Mouse (Mus musculus) thymus, postnatal 4 days (tissue): ENCODE results near the gene Camk2b.

Source experiments
- DNase-seq: peaks from one replicate; pipeline ENCODE4 v3.0.0; 2021

Gene Camk2b

DNA sequence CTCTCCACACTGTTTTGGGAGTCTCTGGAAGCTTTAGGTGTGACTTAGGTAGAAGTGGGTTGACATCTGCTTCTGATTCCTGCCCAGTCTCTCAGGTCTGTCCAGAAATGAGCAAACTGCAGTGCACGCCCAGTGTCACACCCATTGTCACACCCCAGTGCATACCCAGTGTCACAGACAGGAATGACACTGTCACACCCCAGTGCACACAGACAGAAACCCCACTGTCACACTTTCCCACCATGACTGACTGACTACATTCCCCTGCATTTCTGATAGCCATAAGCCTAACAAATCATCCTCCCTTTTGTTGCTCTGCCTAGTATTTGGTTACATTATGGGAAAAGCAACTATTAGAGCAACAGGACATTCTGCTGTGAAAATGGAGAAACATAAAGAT, 135.6 kb downstream of the Camk2b start:
- DNase-seq: no peak

- no peak for DNase-seq
Observed at GRCm38 (mm10) chr11:5926696-5927220, 139.4 kb downstream of the Camk2b start.

DNA sequence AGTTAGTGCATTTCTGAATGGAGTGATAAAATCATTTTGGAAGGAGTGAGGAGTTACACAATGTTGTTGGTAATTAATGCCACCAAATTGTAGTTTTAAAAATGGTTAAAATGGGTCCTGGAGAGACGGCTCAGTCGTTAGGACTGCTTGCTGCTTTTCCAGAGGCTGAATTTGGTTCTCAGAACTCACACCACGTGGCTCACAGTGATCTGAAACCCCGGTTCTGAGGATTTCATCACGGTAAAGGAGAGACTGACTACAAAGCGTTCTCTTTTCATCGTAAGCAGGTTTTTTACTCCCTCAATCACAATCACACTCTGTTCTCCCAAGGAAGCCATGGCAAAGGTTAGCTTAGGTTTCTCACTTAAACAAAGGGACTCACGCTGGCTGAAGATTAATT, 141.5 kb downstream of the Camk2b start:
- DNase-seq: no peak

DNA sequence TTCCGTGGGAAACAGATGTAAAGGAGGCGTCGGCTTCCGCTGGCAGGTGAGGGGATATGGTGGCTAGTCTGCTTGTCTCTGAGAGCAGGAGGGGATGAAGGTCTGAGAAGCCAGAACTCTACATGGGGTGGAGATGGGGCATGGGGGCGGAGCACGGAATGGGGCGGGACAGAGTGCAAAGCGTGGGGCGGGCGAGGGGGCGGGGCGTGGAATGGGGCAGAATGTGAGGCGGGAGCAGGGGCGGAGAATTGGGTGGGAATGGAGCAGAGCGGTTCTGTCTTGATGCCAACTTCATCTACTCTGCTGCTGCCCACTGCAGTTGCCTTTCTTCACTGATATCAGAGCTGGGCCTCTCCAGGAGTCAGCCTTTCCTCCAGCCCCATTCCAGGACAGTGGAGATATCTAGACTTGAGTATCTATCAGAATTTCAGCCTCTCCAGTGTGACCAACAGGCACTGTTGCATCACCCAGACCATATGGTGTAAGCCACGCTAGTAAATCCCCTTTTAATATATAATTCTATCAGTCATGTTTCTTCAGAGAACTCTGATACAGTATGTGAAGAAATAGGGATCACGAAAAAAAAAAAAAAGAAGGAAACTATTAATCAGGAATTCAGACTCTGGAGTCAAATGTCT, 145.7 kb downstream of the Camk2b start:
- peak; percentile 41 for DNase-seq
